Mouse (Mus musculus) C2C12 (cell line): Measurements from ENCODE around the gene Hnrnpul2.

Experiments
- CTCF ChIP-seq: IDR thresholded peaks from one replicate; pipeline ENCODE4 v1.5.1; 2011; ENCODE audit not compliant: control insufficient read depth, insufficient read depth, insufficient read length
- USF1 ChIP-seq: IDR thresholded peaks from one replicate; pipeline ENCODE4 v1.6.1; 2011; ENCODE audit warnings: low read depth, mild to moderate bottlenecking, control low read depth, moderate library complexity

DNA sequence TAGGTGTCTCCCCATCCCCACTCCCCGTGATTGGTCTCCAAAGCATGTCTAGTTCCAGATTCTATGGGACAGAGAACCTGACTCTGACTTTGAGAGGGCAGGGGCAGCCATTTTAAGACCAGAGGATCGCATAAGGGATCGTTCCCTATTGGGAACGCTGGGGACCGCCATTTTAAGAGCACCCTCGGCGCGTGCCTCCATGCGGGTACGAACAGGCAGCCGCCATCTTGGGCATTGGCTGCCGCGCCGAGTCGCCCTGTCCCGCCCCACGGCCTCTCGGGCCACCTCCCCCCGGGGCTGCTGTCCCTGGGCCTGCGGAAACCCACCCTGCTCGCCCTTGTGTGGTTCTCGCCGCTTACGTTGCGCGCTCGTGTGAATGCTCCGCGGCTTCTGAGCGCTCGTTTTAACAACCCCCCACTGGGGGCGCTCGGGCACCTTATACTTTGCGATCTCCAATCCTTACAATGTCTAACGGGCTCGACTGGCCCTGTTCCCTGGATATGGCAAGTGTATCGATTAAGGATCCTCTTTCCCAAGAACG, 17.5 kb downstream of the Hnrnpul2 start, which contains the start of gene Bscl2:
- TF ChIP-seq CTCF (no peak), USF1 (no peak)
